In genomic region chr1:176961716-176962115, GRCm38 (mm10) we compare ENCODE assay signal across 19 mouse cellular contexts.
DNase-seq lines count a peak whose midpoint lies in the region; ATAC-seq and TF ChIP-seq lines count a peak whose summit lies in the region.
"Had no signal": no experiment of that assay in that cellular context is flagged by ENCODE, and none has a peak within 500 bp of the region (broad histone marks: within the 10 kb centered on the region; RNA-seq: fewer than 3 reads in every experiment).

No protein-coding gene starts in this region.

- H3K27me3 ChIP-seq in forebrain, embryonic 14.5 days (replicated peaks; ENCODE audit: control insufficient read depth, insufficient read depth, low read length), result no peaks in the 10 kb centered on the region
- H3K27me3 ChIP-seq in forebrain, embryonic 11.5 days (ENCODE audit: control insufficient read depth, insufficient read depth, low read length), result no peaks in the 10 kb centered on the region
- H3K27me3 ChIP-seq in forebrain, embryonic 16.5 days (replicated peaks; ENCODE audit: control insufficient read depth, insufficient read depth, low read length), result no peaks in the 10 kb centered on the region
- H3K27me3 ChIP-seq: embryonic facial prominence, embryonic 13.5 days; embryonic facial prominence, embryonic 15.5 days had no signal

- TF ChIP-seq CTCF in layer of hippocampus, adult 2 months (conservative IDR thresholded peaks at IDR 0.05), result no peak

- H3K27ac ChIP-seq in forebrain, embryonic 14.5 days (ENCODE audit: low read depth, low read length), result no peak overlapping the region
- H3K27ac ChIP-seq in forebrain, embryonic 11.5 days (ENCODE audit: low read depth, low read length), result no peak overlapping the region
- peak overlapping the region; percentile 10; the same call in 1 of the 2 replicates for H3K27ac ChIP-seq in layer of hippocampus, adult 2 months
- peak overlapping the region; percentile 77 for H3K27ac ChIP-seq in forebrain, embryonic 16.5 days (ENCODE audit: low read length)
- H3K27ac ChIP-seq: embryonic facial prominence, embryonic 13.5 days; embryonic facial prominence, embryonic 15.5 days had no signal

- peak; percentile 37; the same call in 1 of the 2 replicates for ATAC-seq in forebrain, embryonic 14.5 days
- no peak for ATAC-seq in forebrain, embryonic 11.5 days (replicated peaks; ENCODE audit: low FRiP score)
- peak; percentile 65; the same call in 1 of the 2 replicates for ATAC-seq in forebrain, embryonic 16.5 days

- no peak overlapping the region for H3K9ac ChIP-seq in forebrain, embryonic 14.5 days (ENCODE audit: low read length)
- no peak overlapping the region for H3K9ac ChIP-seq in forebrain, embryonic 11.5 days (ENCODE audit: low read length)
- no peak overlapping the region for H3K9ac ChIP-seq in forebrain, embryonic 16.5 days (replicated peaks; ENCODE audit: low read depth, low read length)
- H3K9ac ChIP-seq: embryonic facial prominence, embryonic 13.5 days; embryonic facial prominence, embryonic 15.5 days had no signal

- 92% methylated on average over 10 of the region's 10 CpGs for WGBS in forebrain, embryonic 14.5 days
- WGBS in forebrain, embryonic 11.5 days, result 98% methylated on average over 10 of the region's 10 CpGs
- 77% methylated on average over 10 of the region's 10 CpGs for WGBS in forebrain, embryonic 16.5 days

- H3K4me1 ChIP-seq in forebrain, embryonic 14.5 days (ENCODE audit: control insufficient read depth, insufficient read depth, low read length), result no peaks in the 10 kb centered on the region
- no peaks in the 10 kb centered on the region for H3K4me1 ChIP-seq in forebrain, embryonic 11.5 days (replicated peaks; ENCODE audit: control insufficient read depth, insufficient read depth, low read length)
- H3K4me1 ChIP-seq in forebrain, embryonic 16.5 days (replicated peaks; ENCODE audit: control insufficient read depth, insufficient read depth, low read length), result peaks cover 2% of the 10 kb centered on the region; the same call in 1 of the 2 replicates
- H3K4me1 ChIP-seq: embryonic facial prominence, embryonic 13.5 days; embryonic facial prominence, embryonic 15.5 days had no signal

- H3K4me2 ChIP-seq in forebrain, embryonic 14.5 days (ENCODE audit: low read length), result no peak overlapping the region
- no peak overlapping the region for H3K4me2 ChIP-seq in forebrain, embryonic 11.5 days (ENCODE audit: low read depth, low read length, severe bottlenecking)
- no peak overlapping the region for H3K4me2 ChIP-seq in forebrain, embryonic 16.5 days (ENCODE audit: low read length)
- H3K4me2 ChIP-seq: embryonic facial prominence, embryonic 13.5 days; embryonic facial prominence, embryonic 15.5 days had no signal

- H3K9me3 ChIP-seq in forebrain, embryonic 14.5 days (replicated peaks; ENCODE audit: control insufficient read depth, low read length), result no peaks in the 10 kb centered on the region
- no peaks in the 10 kb centered on the region for H3K9me3 ChIP-seq in forebrain, embryonic 11.5 days (ENCODE audit: control insufficient read depth, low read length)
- H3K9me3 ChIP-seq in forebrain, embryonic 16.5 days (ENCODE audit: control insufficient read depth, low read length), result no peaks in the 10 kb centered on the region
- H3K9me3 ChIP-seq: embryonic facial prominence, embryonic 13.5 days; embryonic facial prominence, embryonic 15.5 days had no signal

- no peak overlapping the region for H3K4me3 ChIP-seq in forebrain, embryonic 14.5 days (ENCODE audit: low read depth, low read length)
- no peak overlapping the region for H3K4me3 ChIP-seq in forebrain, embryonic 11.5 days (ENCODE audit: low read depth, low read length)
- no peak overlapping the region for H3K4me3 ChIP-seq in layer of hippocampus, adult 2 months
- no peak overlapping the region for H3K4me3 ChIP-seq in forebrain, embryonic 16.5 days (replicated peaks; ENCODE audit: low read length)
- H3K4me3 ChIP-seq: embryonic facial prominence, embryonic 13.5 days; embryonic facial prominence, embryonic 15.5 days; erythroblast, embryonic 14.5 days had no signal

- no peak for DNase-seq in forebrain, embryonic 14.5 days (ENCODE audit: low spot score)
- no peak for DNase-seq in forebrain, embryonic 11.5 days (ENCODE audit: low spot score)
- DNase-seq in layer of hippocampus, adult 2 months (ENCODE audit: low spot score in 2 of 2), result no peak
- DNase-seq in layer of hippocampus, postnatal 25 days (ENCODE audit: extremely low spot score in 1 of 2, low spot score in 1 of 2), result no peak
- no peak for DNase-seq in embryo, embryonic 10 days (ENCODE audit: low spot score)
- DNase-seq in right cerebral cortex, postnatal 4 days, result no peak
- DNase-seq: adrenal gland, adult 2 months; adrenal gland, postnatal 10 days; adrenal gland, postnatal 25 days; cerebellum, adult 11-12 months; cerebellum, adult 2 months; cerebellum, adult 9-10 months; cerebellum, postnatal 10 days; cerebellum, postnatal 25 days; embryo, embryonic 11 days had no signal

- H3K36me3 ChIP-seq in forebrain, embryonic 14.5 days (ENCODE audit: control insufficient read depth, insufficient read depth, low read length), result no peaks in the 10 kb centered on the region
- no peaks in the 10 kb centered on the region for H3K36me3 ChIP-seq in forebrain, embryonic 11.5 days (ENCODE audit: control insufficient read depth, insufficient read depth, low read length)
- peaks cover 3% of the 10 kb centered on the region; the same call in 1 of the 2 replicates for H3K36me3 ChIP-seq in forebrain, embryonic 16.5 days (ENCODE audit: control insufficient read depth, insufficient read depth)
- H3K36me3 ChIP-seq: embryonic facial prominence, embryonic 13.5 days had no signal

Comparison
In these comparisons a context has a peak if more than half of its experiments do, and no peak if none do; other contexts are left out.
1. H3K27ac ChIP-seq: peak in layer of hippocampus, adult 2 months (single experiment) and forebrain, embryonic 16.5 days (single experiment); none in forebrain, embryonic 14.5 days (single experiment) and forebrain, embryonic 11.5 days (single experiment).